Mouse (Mus musculus): Measurements from ENCODE around the gene 4930558C23Rik. TPM values are rescaled to one million over a fixed set of nuclear protein-coding genes. Genes with fewer than 3 reads are reported as not detected.
"Not testable (repeated sequence)": the region's sequence is repeated elsewhere in the genome, so short reads cannot be mapped to it uniquely, and the experiment has no call there.

4930558C23Rik gene
- total RNA-seq, 2 experiments from 2014 or later: not detected

GRCm38 (mm10) chr3:95394385-95394784 is 8.3 kb downstream of the 4930558C23Rik start:
- intact Hi-C loops (cut with DNase I): loop anchor here (5.0 kb wide), 1 partner anchor 82 kb away; the partner anchor contains the start of gene Cers2

GRCm38 (mm10) chr3:95385401-95386075 is 17.1 kb downstream of the 4930558C23Rik start:
- intact Hi-C loops (cut with DNase I): no loop called here

More at GRCm38 (mm10) chr3:95394385-95394784, 8.3 kb downstream of the 4930558C23Rik start:
- DNase-seq (ENCODE audit: low spot score): no peak

DNA sequence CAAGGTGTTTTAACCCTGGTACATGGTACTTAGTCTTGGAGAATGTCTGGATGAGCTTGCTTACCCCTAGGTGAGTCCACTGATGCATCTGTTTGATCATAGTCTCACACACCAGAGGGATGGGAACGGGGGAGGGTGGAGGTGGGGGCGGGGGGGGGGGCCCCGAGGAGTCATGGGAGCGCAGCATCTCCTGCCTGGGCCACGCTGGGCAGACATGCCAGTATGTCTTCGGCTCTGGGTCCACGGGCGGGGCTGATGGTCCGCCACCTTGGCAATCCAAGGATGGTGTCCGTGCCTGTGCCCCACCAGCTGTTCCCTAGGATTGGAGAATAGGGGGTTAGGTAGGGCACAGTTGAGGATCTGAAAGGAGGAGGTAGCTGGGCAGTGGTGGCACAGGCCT is 29.4 kb downstream of the 4930558C23Rik start:
- intact Hi-C loops (cut with DNase I): no loop called here
- no peak for DNase-seq (ENCODE audit: low spot score)

More at GRCm38 (mm10) chr3:95385401-95386075, 17.1 kb downstream of the 4930558C23Rik start:
- no peak for DNase-seq (ENCODE audit: low spot score)

DNA sequence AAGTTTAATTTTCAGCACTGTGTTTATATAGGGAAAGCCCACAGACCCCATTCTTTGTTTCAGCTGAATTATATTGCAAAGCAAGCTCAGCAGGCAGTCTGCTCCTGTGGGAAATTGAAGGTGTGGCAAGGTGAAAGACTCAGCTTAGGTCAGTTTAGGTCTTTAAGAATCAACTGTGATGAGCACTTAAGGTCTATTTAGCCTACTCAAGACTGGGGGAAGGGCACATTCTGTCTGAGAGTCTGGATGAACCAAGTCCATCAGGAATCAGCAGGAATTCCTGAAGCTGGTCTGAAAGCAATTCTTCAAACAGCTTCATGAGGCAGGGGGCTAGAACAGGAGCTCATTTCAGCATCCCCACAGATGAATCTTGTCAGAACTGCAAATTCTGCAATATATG is 32.5 kb downstream of the 4930558C23Rik start:
- intact Hi-C loops (cut with DNase I): no loop called here
- DNase-seq (ENCODE audit: low spot score): no peak

DNA sequence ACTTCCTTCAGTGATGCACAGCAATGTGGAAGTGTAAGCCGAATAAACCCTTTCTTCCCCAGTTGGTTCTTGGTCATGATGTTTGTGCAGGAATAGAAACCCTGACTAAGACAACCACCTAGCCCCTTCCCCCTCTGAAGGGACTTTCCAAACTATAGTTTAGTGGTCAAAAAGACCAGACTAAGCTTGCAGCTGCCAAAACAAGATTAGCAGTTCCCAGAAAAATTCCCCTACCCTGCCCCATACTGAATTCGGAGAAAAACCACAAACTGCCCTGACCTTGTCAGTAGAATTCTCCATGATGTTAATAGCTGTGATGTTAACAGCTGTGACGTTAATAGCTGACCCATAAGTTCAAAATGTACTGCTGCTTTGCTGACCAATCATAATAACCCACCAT is 42.4 kb downstream of the 4930558C23Rik start:
- DNase-seq (ENCODE audit: low spot score); intact Hi-C loops (cut with DNase I): not testable (repeated sequence)

DNA sequence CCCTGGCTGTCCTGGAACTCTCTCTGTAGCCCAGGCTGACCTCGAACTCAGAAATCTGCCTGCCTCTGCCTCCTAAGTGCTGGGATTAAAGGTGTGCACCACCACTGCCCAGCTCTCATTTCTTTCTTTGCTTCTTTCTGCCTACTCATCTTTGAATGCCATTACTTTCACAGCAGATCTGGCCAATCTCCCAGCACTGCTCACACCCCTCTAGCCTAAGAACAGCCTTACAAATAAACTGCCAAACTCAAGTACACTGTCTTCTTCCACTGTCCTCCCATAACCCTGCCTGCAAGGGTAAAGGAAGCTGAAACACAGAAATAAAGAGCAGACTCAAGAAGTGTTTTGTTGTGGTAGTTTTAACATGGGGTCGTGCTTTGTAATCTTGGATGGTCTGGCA is 44.9 kb downstream of the 4930558C23Rik start:
- DNase-seq (ENCODE audit: low spot score): no peak
- intact Hi-C loops (cut with DNase I): loop anchor here (5.0 kb wide), 1 partner anchor 75 kb away; the partner anchor contains the start of gene Arnt

- DNase-seq (ENCODE audit: low spot score): peak; percentile 79
- intact Hi-C loops (cut with DNase I): loop anchor here (5.0 kb wide), 1 partner anchor 75 kb away; the partner anchor contains the start of gene Arnt
These were observed 45.8 kb downstream of the 4930558C23Rik start, which contains the start of gene Setdb1 for GRCm38 (mm10) chr3:95356701-95357449. Setdb1 (minus strand) TSS chr3:95357202.

DNA sequence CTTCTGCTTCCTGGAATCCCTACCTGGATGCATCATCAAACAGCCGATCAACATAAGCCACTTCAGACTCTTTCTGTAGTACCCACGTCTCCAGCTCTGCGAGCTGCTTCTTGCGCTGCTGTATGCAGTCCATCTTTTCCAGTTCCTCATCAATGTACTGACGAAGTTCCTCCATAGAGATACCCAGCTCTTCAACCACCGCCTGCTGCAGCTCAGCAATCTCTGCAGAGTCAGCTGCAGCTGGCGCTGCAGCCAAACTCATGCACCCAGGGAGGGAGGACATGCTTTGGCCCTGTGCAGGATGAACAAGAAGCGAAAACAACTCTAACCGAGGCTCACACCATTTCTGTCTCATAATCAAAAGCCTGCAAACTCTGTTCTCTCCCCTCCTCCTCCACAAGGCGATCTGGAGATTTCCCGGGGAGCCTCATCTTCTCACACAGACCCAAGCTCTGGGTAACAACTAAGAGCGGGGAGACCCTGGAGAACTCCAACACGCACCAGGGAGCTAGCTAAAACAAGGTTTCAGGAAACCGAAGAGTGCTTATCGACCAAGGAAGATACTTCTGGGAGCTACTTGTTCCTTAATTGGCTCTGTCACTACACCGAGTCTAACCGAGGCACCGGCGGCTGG is 46.6 kb downstream of the 4930558C23Rik start:
- intact Hi-C loops (cut with DNase I): loop anchor here (5.0 kb wide), 1 partner anchor 76 kb away; the partner anchor contains the start of gene Arnt
- DNase-seq (ENCODE audit: low spot score): not testable (repeated sequence)

GRCm38 (mm10) chr3:95349491-95349890 is 53.1 kb downstream of the 4930558C23Rik start:
- no peak for DNase-seq (ENCODE audit: low spot score)
- intact Hi-C loops (cut with DNase I): loop anchor here (2.0 kb wide), 1 partner anchor 101 kb away; no protein-coding TSS in a partner anchor

DNA sequence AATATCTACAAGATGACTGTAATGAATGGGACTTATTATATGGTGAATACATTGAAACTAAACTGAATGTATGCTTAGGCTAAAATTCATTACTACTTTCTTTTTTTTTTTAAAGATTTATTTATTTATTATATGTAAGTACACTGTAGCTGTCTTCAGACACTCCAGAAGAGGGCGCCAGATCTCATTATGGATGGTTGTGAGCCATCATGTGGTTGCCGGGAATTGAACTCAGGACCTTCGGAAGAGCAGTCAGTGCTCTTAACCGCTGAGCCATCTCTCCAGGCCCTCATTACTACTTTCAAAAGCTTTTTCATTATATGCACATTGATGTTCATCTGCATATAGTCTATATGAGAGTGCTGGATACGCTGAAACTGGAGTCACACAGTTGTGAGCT is 54.3 kb downstream of the 4930558C23Rik start:
- intact Hi-C loops (cut with DNase I): loop anchor here (2.0 kb wide), 1 partner anchor 102 kb away; no protein-coding TSS in a partner anchor

GRCm38 (mm10) chr3:95346454-95346853 is 56.2 kb downstream of the 4930558C23Rik start:
- intact Hi-C loops (cut with DNase I): no loop called here

More for the DNA sequence above, 54.3 kb downstream of the 4930558C23Rik start:
- DNase-seq (ENCODE audit: low spot score): not testable (repeated sequence)

DNA sequence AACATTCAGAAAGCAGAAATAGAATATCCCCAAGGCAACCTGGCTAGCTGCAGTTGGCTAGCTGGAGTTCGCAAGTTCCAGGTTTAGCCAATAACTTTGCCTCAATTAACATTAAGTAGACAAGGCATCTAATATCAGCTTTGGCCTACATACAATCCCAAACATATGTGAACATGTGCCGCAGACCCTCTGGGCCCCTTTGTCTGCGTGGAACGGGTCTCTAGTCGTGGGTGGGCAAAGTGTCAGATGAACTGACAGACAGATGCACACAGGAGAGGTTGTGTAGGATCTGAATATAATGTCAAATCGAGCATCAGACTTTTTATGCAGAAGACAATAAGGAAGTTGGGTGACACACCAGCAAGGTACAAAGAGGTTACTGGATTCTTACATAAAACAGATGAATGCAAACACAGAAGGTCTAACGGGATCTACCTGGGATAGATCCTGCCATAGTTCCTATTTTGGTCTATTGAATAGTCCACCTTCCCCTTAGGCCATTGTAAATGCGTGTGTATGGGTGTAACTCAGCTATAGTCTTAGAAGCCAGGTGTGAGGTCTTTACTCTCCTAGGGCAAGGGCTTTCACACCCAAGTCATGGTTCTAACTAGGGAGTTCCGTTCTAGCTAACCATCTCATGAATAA is 59.2 kb downstream of the 4930558C23Rik start:
- DNase-seq (ENCODE audit: low spot score); intact Hi-C loops (cut with DNase I): not testable (repeated sequence)

More at GRCm38 (mm10) chr3:95346454-95346853, 56.2 kb downstream of the 4930558C23Rik start:
- DNase-seq (ENCODE audit: low spot score): no peak

DNA sequence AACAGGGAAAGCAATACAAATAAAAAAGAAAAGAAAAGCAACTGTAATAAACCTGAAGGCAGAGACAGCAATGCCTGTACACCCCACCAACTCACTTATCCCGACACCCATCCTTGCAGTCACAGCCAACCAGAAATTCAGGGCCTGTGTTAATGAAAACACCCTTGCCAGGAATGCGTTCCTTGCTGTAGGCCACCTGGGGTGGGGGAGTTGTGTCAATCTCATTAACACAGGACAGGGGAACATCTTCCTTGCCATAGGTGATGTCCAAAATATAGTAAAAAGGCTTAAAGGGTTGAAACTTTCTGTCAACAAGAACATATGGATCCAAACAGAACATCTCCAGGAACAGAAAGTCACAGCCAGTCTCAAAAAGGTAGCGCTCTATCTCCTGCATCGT is 64.4 kb downstream of the 4930558C23Rik start:
- intact Hi-C loops (cut with DNase I): no loop called here
- no peak for DNase-seq (ENCODE audit: low spot score)

DNA sequence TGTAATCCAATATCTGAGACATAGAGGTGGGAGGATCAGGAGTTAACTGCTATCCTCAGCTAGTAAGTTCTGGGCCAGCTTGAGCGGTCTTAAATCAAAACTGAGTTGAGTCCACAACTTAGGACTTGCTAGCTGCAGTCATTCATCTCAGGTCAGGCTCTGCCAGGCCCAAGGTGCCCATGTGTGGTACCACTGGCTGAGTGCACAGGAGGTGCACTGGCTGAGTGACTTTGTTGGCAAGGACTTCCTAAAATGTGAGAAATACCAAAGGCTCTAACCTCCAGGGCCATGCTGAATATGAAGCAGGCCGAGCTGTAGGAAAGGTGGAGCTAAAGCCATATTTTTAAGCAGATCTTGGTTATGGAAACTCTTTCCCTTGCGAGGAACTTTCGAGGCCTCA is 65.3 kb downstream of the 4930558C23Rik start:
- intact Hi-C loops (cut with DNase I): no loop called here
- no peak for DNase-seq (ENCODE audit: low spot score)

Other genes starting within 250 kb of the 4930558C23Rik start
- 1 to 10 TPM; 7.3 to 9.4 TPM for gene Sema6c, start 242.4 kb downstream of the 4930558C23Rik start, total RNA-seq (2021)
- 10 to 100 TPM; 12.7 to 14.1 TPM for gene Gabpb2, start 184.9 kb downstream of the 4930558C23Rik start, total RNA-seq (2021)
- 10 to 100 TPM; 19.9 to 26.0 TPM for gene Cdc42se1, start 174.1 kb downstream of the 4930558C23Rik start, total RNA-seq (2021)
- 1 to 10 TPM; 6.6 to 7.5 TPM for gene Mllt11, start 170.7 kb downstream of the 4930558C23Rik start, total RNA-seq (2021)
- not detected for gene Gm128, start 161.2 kb downstream of the 4930558C23Rik start, total RNA-seq (2021)
- gene Bnipl, start 151.6 kb downstream of the 4930558C23Rik start, total RNA-seq (2021): not detected
- 10 to 100 TPM; 20.2 to 23.4 TPM for gene Mindy1, start 121.5 kb downstream of the 4930558C23Rik start, total RNA-seq (2021)
- 10 to 100 TPM; 22.1 to 22.8 TPM for gene Prune1, start 120.8 kb downstream of the 4930558C23Rik start, total RNA-seq (2021)
- gene Anxa9, start 95.7 kb downstream of the 4930558C23Rik start, total RNA-seq (2021): under 1 TPM; 0.52 to 0.59 TPM
- 10 to 100 TPM; 35.9 to 40.4 TPM for gene Cers2, start 88.0 kb downstream of the 4930558C23Rik start, total RNA-seq (2021)
- 10 to 100 TPM; 11.2 to 11.4 TPM for gene Setdb1, start 45.6 kb downstream of the 4930558C23Rik start, total RNA-seq (2021)
- gene Arnt, start 31.5 kb upstream of the 4930558C23Rik start, total RNA-seq (2021): 10 to 100 TPM; 40.8 to 43.6 TPM
- 10 to 100 TPM in 1 of 2 experiments, 1 to 10 TPM in 1; 8.7 to 10.9 TPM for gene Ctsk, start 96.4 kb upstream of the 4930558C23Rik start, total RNA-seq (2021)
- gene Ctss, start 123.9 kb upstream of the 4930558C23Rik start, total RNA-seq (2021): 10 to 100 TPM; 13.6 TPM
- not detected for gene Hormad1, start 156.8 kb upstream of the 4930558C23Rik start, total RNA-seq (2021)
- gene Golph3l, start 186.1 kb upstream of the 4930558C23Rik start, total RNA-seq (2021): 10 to 100 TPM; 18.8 to 19.7 TPM
- gene Ensa, start 222.2 kb upstream of the 4930558C23Rik start, total RNA-seq (2021): 10 to 100 TPM; 67.4 to 72.2 TPM